In the genomic region with DNA sequence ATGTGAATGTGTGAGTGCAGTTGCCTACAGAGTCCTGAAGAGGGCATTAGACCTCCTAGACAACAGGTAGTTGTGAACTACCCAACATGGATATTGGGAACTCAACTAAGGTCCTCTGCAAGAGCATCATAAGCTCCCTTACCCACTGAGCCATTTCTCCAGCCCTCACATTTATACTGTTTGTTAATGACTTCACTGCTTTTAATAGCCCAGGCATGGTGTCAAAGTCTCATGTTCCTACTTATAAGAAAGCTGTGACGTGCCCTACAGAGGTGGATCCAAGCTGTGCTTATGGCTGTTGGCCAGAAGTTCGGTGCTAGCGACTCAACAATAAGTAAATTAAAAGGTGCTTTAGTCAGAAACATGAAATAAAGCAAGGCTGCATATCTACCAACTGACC, we compare ENCODE assay signal across 29 mouse cellular contexts.
DNase-seq lines count a peak whose midpoint lies in the region; ATAC-seq and TF ChIP-seq lines count a peak whose summit lies in the region.
"Had no signal": no experiment of that assay in that cellular context is flagged by ENCODE, and none has a peak within 500 bp of the region (broad histone marks: within the 10 kb centered on the region; RNA-seq: fewer than 3 reads in every experiment).

No protein-coding gene starts in this region.

- peaks cover 7% of the 10 kb centered on the region for H3K4me1 ChIP-seq in limb, embryonic 14.5 days (ENCODE audit: control insufficient read depth, insufficient read depth, low read length)
- H3K4me1 ChIP-seq in limb, embryonic 10.5 days, result peaks cover 8% of the 10 kb centered on the region
- H3K4me1 ChIP-seq in heart, adult 2 months (ENCODE audit: control insufficient read depth, insufficient read depth, low read length), result no peaks in the 10 kb centered on the region; the same call in none of the 2 replicates
- peaks cover 61% of the 10 kb centered on the region for H3K4me1 ChIP-seq in heart, embryonic 13.5 days
- peaks cover 11% of the 10 kb centered on the region for H3K4me1 ChIP-seq in embryonic facial prominence, embryonic 10.5 days
- no peaks in the 10 kb centered on the region for H3K4me1 ChIP-seq in kidney, embryonic 14.5 days (ENCODE audit: control insufficient read depth, insufficient read depth, low read length)
- H3K4me1 ChIP-seq: forebrain, embryonic 13.5 days; liver, embryonic 13.5 days; neural tube, embryonic 13.5 days had no signal

- no peaks in the 10 kb centered on the region for H3K79me2 ChIP-seq in heart, adult 2 months (replicated peaks; ENCODE audit: control insufficient read depth, insufficient read depth, low read length)

- DNase-seq in limb, embryonic 14.5 days (ENCODE audit: low spot score), result peak; percentile 2
- DNase-seq in limb, embryonic 10.5 days (ENCODE audit: low spot score), result no peak
- DNase-seq in heart, adult 2 months, result peak in 1 of 2 experiments; percentile 13
- DNase-seq in heart, postnatal 10 days, result peak; percentile 32 to 46
- no peak for DNase-seq in embryonic facial prominence, embryonic 10.5 days (ENCODE audit: low spot score)
- DNase-seq in urinary bladder, adult 18-20 months (ENCODE audit: low spot score in 2 of 2), result no peak
- DNase-seq: adrenal gland, postnatal 36 days; cerebellum, adult 2 months; cerebellum, postnatal 14 days; gastrocnemius, adult 2 months; gastrocnemius, postnatal 36 days; kidney, adult 9 months; kidney, postnatal 14 days; liver, embryonic 13.5 days; lung, adult 2 months; lung, postnatal 10 days; thymus, adult 2 months; thymus, postnatal 36 days had no signal

- H3K9me3 ChIP-seq in limb, embryonic 14.5 days (ENCODE audit: control insufficient read depth, low read length), result no peaks in the 10 kb centered on the region
- H3K9me3 ChIP-seq in limb, embryonic 10.5 days (replicated peaks), result no peaks in the 10 kb centered on the region
- H3K9me3 ChIP-seq in heart, embryonic 13.5 days, result no peaks in the 10 kb centered on the region
- H3K9me3 ChIP-seq in embryonic facial prominence, embryonic 10.5 days, result no peaks in the 10 kb centered on the region
- H3K9me3 ChIP-seq in kidney, embryonic 14.5 days (ENCODE audit: control insufficient read depth, low read length), result no peaks in the 10 kb centered on the region
- H3K9me3 ChIP-seq: forebrain, embryonic 13.5 days; hindbrain, embryonic 12.5 days; limb, embryonic 13.5 days; liver, embryonic 13.5 days; neural tube, embryonic 13.5 days had no signal

- no peak overlapping the region for H3K4me3 ChIP-seq in limb, embryonic 14.5 days (replicated peaks; ENCODE audit: low read length)
- no peak overlapping the region for H3K4me3 ChIP-seq in limb, embryonic 10.5 days
- no peak overlapping the region for H3K4me3 ChIP-seq in heart, adult 2 months
- peak overlapping the region; percentile 7; the same call in 1 of the 2 replicates for H3K4me3 ChIP-seq in heart, embryonic 13.5 days
- no peak overlapping the region for H3K4me3 ChIP-seq in embryonic facial prominence, embryonic 10.5 days
- H3K4me3 ChIP-seq in kidney, embryonic 14.5 days (ENCODE audit: low read length), result no peak overlapping the region
- H3K4me3 ChIP-seq: forebrain, embryonic 13.5 days; gastrocnemius, adult 2 months; hindbrain, embryonic 12.5 days; layer of hippocampus, adult 2 months; left cerebral cortex, adult 2 months; limb, embryonic 13.5 days; liver, embryonic 13.5 days; neural tube, embryonic 13.5 days had no signal

- no peak for ATAC-seq in limb, embryonic 14.5 days (ENCODE audit: low FRiP score, low read depth)
- ATAC-seq in heart, embryonic 13.5 days (ENCODE audit: extremely low read depth, insufficient number of reproducible peaks, low FRiP score, low TSS enrichment), result no peak
- no peak for ATAC-seq in kidney, embryonic 14.5 days (ENCODE audit: low FRiP score, low TSS enrichment)
- ATAC-seq: forebrain, embryonic 13.5 days; hindbrain, postnatal 0 days; intestine, embryonic 16.5 days had no signal

- no peak overlapping the region for H3K4me2 ChIP-seq in limb, embryonic 14.5 days (replicated peaks; ENCODE audit: low read depth, low read length, severe bottlenecking)
- peak overlapping the region; percentile 55 for H3K4me2 ChIP-seq in heart, embryonic 13.5 days
- H3K4me2 ChIP-seq in kidney, embryonic 14.5 days (replicated peaks; ENCODE audit: low read depth, low read length), result no peak overlapping the region
- H3K4me2 ChIP-seq: forebrain, embryonic 13.5 days; hindbrain, embryonic 12.5 days; limb, embryonic 13.5 days; liver, embryonic 13.5 days; neural tube, embryonic 13.5 days had no signal

- intact Hi-C loops in heart, adult 2 months (cut with DNase I), result no loop called here
- intact Hi-C loops in heart, postnatal 10 days (cut with DNase I), result no loop called here

- H3K9ac ChIP-seq in limb, embryonic 14.5 days (ENCODE audit: low read depth, low read length, severe bottlenecking), result no peak overlapping the region
- H3K9ac ChIP-seq in heart, adult 2 months (ENCODE audit: low read depth, low read length), result no peak overlapping the region
- H3K9ac ChIP-seq in heart, embryonic 13.5 days, result peak overlapping the region; percentile 11; the same call in 1 of the 2 replicates
- no peak overlapping the region for H3K9ac ChIP-seq in kidney, embryonic 14.5 days (ENCODE audit: low read depth, low read length)
- H3K9ac ChIP-seq: forebrain, embryonic 13.5 days; hindbrain, embryonic 12.5 days; limb, embryonic 13.5 days; liver, embryonic 13.5 days; neural tube, embryonic 13.5 days had no signal

- no peak for TF ChIP-seq CTCF in heart, adult 2 months (IDR thresholded peaks at IDR 0.05)

- H3K27me3 ChIP-seq in limb, embryonic 14.5 days (ENCODE audit: control insufficient read depth, insufficient read depth, low read length), result no peaks in the 10 kb centered on the region
- H3K27me3 ChIP-seq in limb, embryonic 10.5 days (ENCODE audit: low read depth, poor library complexity, severe bottlenecking), result 0 out of 2 replicates have a peak, but pooled peaks cover 3% of the 10 kb centered on the region
- no peaks in the 10 kb centered on the region for H3K27me3 ChIP-seq in heart, adult 2 months (ENCODE audit: control insufficient read depth, insufficient read depth, low read length)
- H3K27me3 ChIP-seq in heart, embryonic 13.5 days (replicated peaks), result no peaks in the 10 kb centered on the region
- peaks cover 5% of the 10 kb centered on the region for H3K27me3 ChIP-seq in embryonic facial prominence, embryonic 10.5 days (replicated peaks; ENCODE audit: low read depth, poor library complexity, severe bottlenecking)
- no peaks in the 10 kb centered on the region for H3K27me3 ChIP-seq in kidney, embryonic 14.5 days (ENCODE audit: control insufficient read depth, insufficient read depth, low read length)
- H3K27me3 ChIP-seq: forebrain, embryonic 13.5 days; hindbrain, embryonic 12.5 days; liver, embryonic 13.5 days; neural tube, embryonic 13.5 days had no signal

- no peak for TF ChIP-seq POLR2A in limb, embryonic 14.5 days (IDR thresholded peaks at IDR 0.05; ENCODE audit: borderline replicate concordance, extremely low read depth, insufficient read depth, insufficient read length)
- TF ChIP-seq POLR2A in heart, adult 2 months (IDR thresholded peaks at IDR 0.05; ENCODE audit: insufficient read depth, low read depth, low read length), result no peak

- no peak for TF ChIP-seq EP300 in heart, adult 2 months (IDR thresholded peaks at IDR 0.05; ENCODE audit: insufficient read depth, low read depth, low read length)

- 41% methylated on average over 3 of the region's 3 CpGs for WGBS in limb, embryonic 14.5 days
- 94% methylated on average over 3 of the region's 3 CpGs for WGBS in limb, embryonic 10.5 days
- WGBS in heart, adult 2 months, result 63% methylated on average over 3 of the region's 3 CpGs
- WGBS in heart, embryonic 13.5 days, result 56% methylated on average over 3 of the region's 3 CpGs
- 91% methylated on average over 3 of the region's 3 CpGs for WGBS in embryonic facial prominence, embryonic 10.5 days
- 80% methylated on average over 3 of the region's 3 CpGs for WGBS in kidney, embryonic 14.5 days

- no peak overlapping the region for H3K27ac ChIP-seq in limb, embryonic 14.5 days (replicated peaks; ENCODE audit: low read depth, low read length)
- no peak overlapping the region for H3K27ac ChIP-seq in limb, embryonic 10.5 days
- peak overlapping the region; percentile 43 for H3K27ac ChIP-seq in heart, adult 2 months
- peak overlapping the region; percentile 85 for H3K27ac ChIP-seq in heart, embryonic 13.5 days (replicated peaks)
- no peak overlapping the region for H3K27ac ChIP-seq in embryonic facial prominence, embryonic 10.5 days (replicated peaks)
- no peak overlapping the region for H3K27ac ChIP-seq in kidney, embryonic 14.5 days (ENCODE audit: low read depth, low read length)
- H3K27ac ChIP-seq: forebrain, embryonic 13.5 days; gastrocnemius, adult 2 months; hindbrain, embryonic 12.5 days; hindbrain, postnatal 0 days; layer of hippocampus, adult 2 months; left cerebral cortex, adult 2 months; limb, embryonic 13.5 days; liver, embryonic 13.5 days; macrophage; neural tube, embryonic 13.5 days had no signal

- H3K36me3 ChIP-seq in limb, embryonic 14.5 days (ENCODE audit: control insufficient read depth, insufficient read depth, low read length), result no peaks in the 10 kb centered on the region
- H3K36me3 ChIP-seq in limb, embryonic 10.5 days, result no peaks in the 10 kb centered on the region
- no peaks in the 10 kb centered on the region for H3K36me3 ChIP-seq in heart, adult 2 months (ENCODE audit: control insufficient read depth, insufficient read depth, low read length)
- H3K36me3 ChIP-seq in heart, embryonic 13.5 days, result no peaks in the 10 kb centered on the region
- H3K36me3 ChIP-seq in embryonic facial prominence, embryonic 10.5 days (replicated peaks), result no peaks in the 10 kb centered on the region
- H3K36me3 ChIP-seq in kidney, embryonic 14.5 days (ENCODE audit: control insufficient read depth, insufficient read depth, low read length), result no peaks in the 10 kb centered on the region
- H3K36me3 ChIP-seq: hindbrain, embryonic 12.5 days; limb, embryonic 13.5 days; liver, embryonic 13.5 days; neural tube, embryonic 13.5 days had no signal

Comparison
In these comparisons a context has a peak if more than half of its experiments do, and no peak if none do; other contexts are left out.
1. DNase-seq: peak in limb, embryonic 14.5 days (single experiment) and heart, postnatal 10 days (2 of 2); none in limb, embryonic 10.5 days (single experiment), embryonic facial prominence, embryonic 10.5 days (single experiment) and urinary bladder, adult 18-20 months (0 of 2).
2. H3K27ac ChIP-seq: peak in heart, adult 2 months (single experiment) and heart, embryonic 13.5 days (single experiment); none in limb, embryonic 14.5 days (single experiment), limb, embryonic 10.5 days (single experiment), embryonic facial prominence, embryonic 10.5 days (single experiment) and kidney, embryonic 14.5 days (single experiment).